Mouse (Mus musculus) urinary bladder, adult 2 months (tissue): ENCODE data around the gene Gm43518. TPM values are rescaled to one million over a fixed set of nuclear protein-coding genes. Genes with fewer than 3 reads are reported as not detected.

ENCODE experiments used
- DNase-seq: peaks from one replicate; pipeline ENCODE4 v3.0.0; 2022; ENCODE audit warnings: low spot score
- polyA plus RNA-seq: library from polyadenylated mRNA; depleted of rRNA; stranded (reverse); fragments of >200 nt; gene quantifications from 2 replicates; pipeline ENCODE4 v1.2.3, GENCODE M21; 2012

Gm43518 gene
- polyA plus RNA-seq, 1 experiment, result 2.8 TPM

- DNase-seq, result no peak
These were observed 6.9 kb downstream of the Gm43518 start for GRCm38 (mm10) chr5:123933957-123934591.

GRCm38 (mm10) chr5:123935931-123936330 is 8.7 kb downstream of the Gm43518 start:
- DNase-seq, result no peak

- DNase-seq, result no peak
These were observed 11.3 kb downstream of the Gm43518 start for GRCm38 (mm10) chr5:123938479-123938878.

- no peak for DNase-seq
These were observed 19.3 kb downstream of the Gm43518 start for GRCm38 (mm10) chr5:123946546-123946945.

- DNase-seq, result no peak
These were observed 20.0 kb downstream of the Gm43518 start for GRCm38 (mm10) chr5:123947041-123947761.

- DNase-seq, result no peak
These were observed 25.3 kb downstream of the Gm43518 start for GRCm38 (mm10) chr5:123952365-123953045.

GRCm38 (mm10) chr5:123957213-123957612 is 30.0 kb downstream of the Gm43518 start:
- no peak for DNase-seq

GRCm38 (mm10) chr5:123959018-123959417 is 31.8 kb downstream of the Gm43518 start:
- no peak for DNase-seq

GRCm38 (mm10) chr5:123960129-123960528 is 32.9 kb downstream of the Gm43518 start:
- no peak for DNase-seq

GRCm38 (mm10) chr5:123961046-123961445 is 33.8 kb downstream of the Gm43518 start:
- no peak for DNase-seq

GRCm38 (mm10) chr5:123964208-123964607 is 37.0 kb downstream of the Gm43518 start:
- DNase-seq, result no peak

GRCm38 (mm10) chr5:123966759-123967158 is 39.5 kb downstream of the Gm43518 start:
- no peak for DNase-seq

- DNase-seq, result no peak
These were observed 41.2 kb downstream of the Gm43518 start for GRCm38 (mm10) chr5:123968468-123968867.

GRCm38 (mm10) chr5:123969216-123969615 is 42.0 kb downstream of the Gm43518 start:
- DNase-seq, result no peak

GRCm38 (mm10) chr5:123970576-123970975 is 43.4 kb downstream of the Gm43518 start:
- DNase-seq, result no peak

- DNase-seq, result no peak
These were observed 45.2 kb downstream of the Gm43518 start for GRCm38 (mm10) chr5:123972453-123972852.

- DNase-seq, result peak; percentile 73
These were observed 46.3 kb downstream of the Gm43518 start, which contains the start of gene Hip1r for GRCm38 (mm10) chr5:123973299-123974178. Hip1r (plus strand) TSS chr5:123973628.

GRCm38 (mm10) chr5:123974179-123974485 is 46.9 kb downstream of the Gm43518 start:
- no peak for DNase-seq

- DNase-seq, result no peak
These were observed 47.4 kb downstream of the Gm43518 start for GRCm38 (mm10) chr5:123974616-123975111.

- no peak for DNase-seq
These were observed 48.5 kb downstream of the Gm43518 start for GRCm38 (mm10) chr5:123975668-123976180.

- no peak for DNase-seq
These were observed 50.0 kb downstream of the Gm43518 start for GRCm38 (mm10) chr5:123977231-123977630.
